Mouse (Mus musculus): Measurements from ENCODE around the gene Cd300lf. TPM values are rescaled to one million over a fixed set of nuclear protein-coding genes. Genes with fewer than 3 reads are reported as not detected.

Gene Cd300lf
- polyA plus RNA-seq, 1 experiment: 2.9 TPM

GRCm38 (mm10) chr11:115099241-115099840 lies 34.5 kb downstream of the Cd300lf start:
- TF ChIP-seq CTCF (IDR thresholded peaks at IDR 0.05; ENCODE audit: low read depth, low read length) (no peak), POLR2A (IDR thresholded peaks at IDR 0.05; ENCODE audit: borderline replicate concordance, low read depth, low read length) (no peak)
- peaks cover 14% of the 10 kb centered on the region for H3K4me1 ChIP-seq (ENCODE audit: control insufficient read depth, insufficient read depth, low read length)
- H3K27ac ChIP-seq (ENCODE audit: insufficient read depth, low read depth, low read length): no peak overlapping the region
- H3K4me3 ChIP-seq (ENCODE audit: insufficient read depth, low read length): no peak overlapping the region

- Histone ChIP-seq H3K4me1 (ENCODE audit: control insufficient read depth, insufficient read depth, low read length) (peaks cover 14% of the 10 kb centered on the region), H3K4me3 (ENCODE audit: insufficient read depth, low read length) (no peak overlapping the region), H3K27ac (ENCODE audit: insufficient read depth, low read depth, low read length) (no peak overlapping the region)
- TF ChIP-seq CTCF (IDR thresholded peaks at IDR 0.05; ENCODE audit: low read depth, low read length) (no peak), POLR2A (IDR thresholded peaks at IDR 0.05; ENCODE audit: borderline replicate concordance, low read depth, low read length) (no peak)
Measured at GRCm38 (mm10) chr11:115098203-115098932, 35.4 kb downstream of the Cd300lf start.

GRCm38 (mm10) chr11:115092140-115092539 lies 41.7 kb downstream of the Cd300lf start:
- Histone ChIP-seq H3K27ac (ENCODE audit: insufficient read depth, low read depth, low read length) (no peak overlapping the region), H3K4me1 (ENCODE audit: control insufficient read depth, insufficient read depth, low read length) (no peaks in the 10 kb centered on the region), H3K4me3 (ENCODE audit: insufficient read depth, low read length) (no peak overlapping the region)
- no peak for TF ChIP-seq CTCF (IDR thresholded peaks at IDR 0.05; ENCODE audit: low read depth, low read length)
- TF ChIP-seq POLR2A (IDR thresholded peaks at IDR 0.05; ENCODE audit: borderline replicate concordance, low read depth, low read length): no peak

GRCm38 (mm10) chr11:115091362-115091901 lies 42.4 kb downstream of the Cd300lf start, which contains the start of gene Rab37:
TSS of gene Rab37 (plus strand) at chr11:115091431.
- H3K27ac ChIP-seq (ENCODE audit: insufficient read depth, low read depth, low read length): no peak within 1 kb of the TSS
- no peaks in the 10 kb centered on the region for H3K4me1 ChIP-seq (ENCODE audit: control insufficient read depth, insufficient read depth, low read length)
- H3K4me3 ChIP-seq (ENCODE audit: insufficient read depth, low read length): no peak within 1 kb of the TSS
- TF ChIP-seq CTCF (IDR thresholded peaks at IDR 0.05; ENCODE audit: low read depth, low read length) (no peak; the same call in 1 of the 2 replicates), POLR2A (IDR thresholded peaks at IDR 0.05; ENCODE audit: borderline replicate concordance, low read depth, low read length) (no peak)

GRCm38 (mm10) chr11:115089853-115090252 lies 43.9 kb downstream of the Cd300lf start:
- Histone ChIP-seq H3K4me1 (ENCODE audit: control insufficient read depth, insufficient read depth, low read length) (no peaks in the 10 kb centered on the region), H3K4me3 (ENCODE audit: insufficient read depth, low read length) (no peak overlapping the region), H3K27ac (ENCODE audit: insufficient read depth, low read depth, low read length) (no peak overlapping the region)
- TF ChIP-seq POLR2A (IDR thresholded peaks at IDR 0.05; ENCODE audit: borderline replicate concordance, low read depth, low read length): no peak
- peak; percentile 95 for TF ChIP-seq CTCF (IDR thresholded peaks at IDR 0.05; ENCODE audit: low read depth, low read length)

GRCm38 (mm10) chr11:115086213-115086612 lies 47.6 kb downstream of the Cd300lf start:
- Histone ChIP-seq H3K27ac (ENCODE audit: insufficient read depth, low read depth, low read length) (no peak overlapping the region), H3K4me3 (ENCODE audit: insufficient read depth, low read length) (no peak overlapping the region), H3K4me1 (ENCODE audit: control insufficient read depth, insufficient read depth, low read length) (no peaks in the 10 kb centered on the region)
- TF ChIP-seq POLR2A (IDR thresholded peaks at IDR 0.05; ENCODE audit: borderline replicate concordance, low read depth, low read length) (no peak), CTCF (IDR thresholded peaks at IDR 0.05; ENCODE audit: low read depth, low read length) (no peak)

GRCm38 (mm10) chr11:115085064-115085463 lies 48.7 kb downstream of the Cd300lf start:
- Histone ChIP-seq H3K4me3 (ENCODE audit: insufficient read depth, low read length) (no peak overlapping the region), H3K4me1 (ENCODE audit: control insufficient read depth, insufficient read depth, low read length) (peaks cover 3% of the 10 kb centered on the region; the same call in 1 of the 2 replicates), H3K27ac (ENCODE audit: insufficient read depth, low read depth, low read length) (no peak overlapping the region)
- no peak for TF ChIP-seq CTCF (IDR thresholded peaks at IDR 0.05; ENCODE audit: low read depth, low read length)

- peaks cover 3% of the 10 kb centered on the region; the same call in 1 of the 2 replicates for H3K4me1 ChIP-seq (ENCODE audit: control insufficient read depth, insufficient read depth, low read length)
- no peak overlapping the region for H3K27ac ChIP-seq (ENCODE audit: insufficient read depth, low read depth, low read length)
- no peak overlapping the region for H3K4me3 ChIP-seq (ENCODE audit: insufficient read depth, low read length)
- no peak for TF ChIP-seq POLR2A (IDR thresholded peaks at IDR 0.05; ENCODE audit: borderline replicate concordance, low read depth, low read length)
- TF ChIP-seq CTCF (IDR thresholded peaks at IDR 0.05; ENCODE audit: low read depth, low read length): no peak
Measured at GRCm38 (mm10) chr11:115084595-115084994, 49.2 kb downstream of the Cd300lf start.

- no peak overlapping the region for H3K4me3 ChIP-seq (ENCODE audit: insufficient read depth, low read length)
- TF ChIP-seq CTCF (IDR thresholded peaks at IDR 0.05; ENCODE audit: low read depth, low read length) (peak; percentile 84), POLR2A (IDR thresholded peaks at IDR 0.05; ENCODE audit: borderline replicate concordance, low read depth, low read length) (no peak)
Measured at GRCm38 (mm10) chr11:115083376-115084139, 50.2 kb downstream of the Cd300lf start.

More at GRCm38 (mm10) chr11:115083376-115084139, 50.2 kb downstream of the Cd300lf start:
- H3K4me1 ChIP-seq (ENCODE audit: control insufficient read depth, insufficient read depth, low read length): peaks cover 9% of the 10 kb centered on the region
- H3K27ac ChIP-seq (ENCODE audit: insufficient read depth, low read depth, low read length): no peak overlapping the region
